Comparison of ENCODE assay signal across 8 mouse cellular contexts in the genomic region with DNA sequence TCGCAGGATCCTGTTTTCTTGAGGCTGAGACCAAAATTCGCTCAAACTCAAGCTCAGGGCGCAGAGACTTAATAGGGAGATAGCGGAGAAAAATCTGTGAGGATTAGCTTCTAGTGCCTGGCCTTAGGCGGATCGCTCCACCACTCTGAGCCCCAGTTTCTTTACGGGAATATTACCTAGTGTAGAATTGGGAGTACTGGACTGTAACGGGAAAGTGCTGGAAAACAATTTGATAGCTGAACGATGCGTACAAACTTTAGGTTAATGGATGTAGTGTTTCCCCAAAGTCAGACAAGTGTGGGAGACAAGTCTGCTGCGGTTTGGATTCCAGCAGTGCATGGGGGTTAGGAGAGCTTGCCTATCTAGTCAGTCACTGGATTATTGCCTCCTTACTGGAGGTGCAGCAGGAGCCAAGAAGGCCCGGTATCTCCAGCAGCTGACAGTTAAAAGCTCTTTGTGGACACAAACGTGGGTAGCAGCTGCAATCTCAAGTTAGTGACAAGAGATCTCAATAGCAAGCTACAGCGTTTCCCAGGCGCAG. TPM values are rescaled to one million over a fixed set of nuclear protein-coding genes. Genes with fewer than 3 reads are reported as not detected.
DNase-seq lines count a peak whose midpoint lies in the region; ATAC-seq and TF ChIP-seq lines count a peak whose summit lies in the region.

Gene Gpx7 (minus strand): TSS at position 101 of the 541 bp plus-strand sequence.

- peak within 1 kb of the TSS; percentile 66 for H3K9ac ChIP-seq in hindbrain, embryonic 12.5 days

- no peaks in the 10 kb centered on the region for H3K36me3 ChIP-seq in testis, adult 2 months (ENCODE audit: control insufficient read depth, insufficient read depth, low read length)
- no peaks in the 10 kb centered on the region for H3K36me3 ChIP-seq in hindbrain, embryonic 12.5 days

- H3K4me2 ChIP-seq in hindbrain, embryonic 12.5 days (replicated peaks), result peak within 1 kb of the TSS; percentile 70

- peak; percentile 27 for DNase-seq in adrenal gland, postnatal 10 days
- DNase-seq in adrenal gland, postnatal 36 days, result no peak
- DNase-seq in testis, postnatal 10 days (ENCODE audit: low spot score), result no peak
- DNase-seq in thymus, postnatal 0 days (ENCODE audit: low spot score), result no peak
- no peak for DNase-seq in yolk sac, embryonic 10.5 days (ENCODE audit: low spot score)

- H3K9me3 ChIP-seq in hindbrain, embryonic 12.5 days (replicated peaks), result no peaks in the 10 kb centered on the region

- TF ChIP-seq POLR2A in testis, adult 2 months (IDR thresholded peaks at IDR 0.05; ENCODE audit: control insufficient read depth, low read depth, low read length), result no peak

- TF ChIP-seq CTCF in testis, adult 2 months (IDR thresholded peaks at IDR 0.05; ENCODE audit: control insufficient read depth, insufficient read depth, insufficient replicate concordance, low read depth, low read length), result no peak

- H3K4me3 ChIP-seq in testis, adult 2 months (ENCODE audit: control insufficient read depth, low read depth, low read length), result peak within 1 kb of the TSS; percentile 85
- peak within 1 kb of the TSS; percentile 40 for H3K4me3 ChIP-seq in hindbrain, embryonic 12.5 days

- H3K27me3 ChIP-seq in testis, adult 2 months (ENCODE audit: control insufficient read depth, insufficient read depth, low read length), result no peaks in the 10 kb centered on the region
- no peaks in the 10 kb centered on the region for H3K27me3 ChIP-seq in hindbrain, embryonic 12.5 days

- peaks cover 10% of the 10 kb centered on the region for H3K4me1 ChIP-seq in testis, adult 2 months (ENCODE audit: control insufficient read depth, insufficient read depth, low read length)
- peaks cover 19% of the 10 kb centered on the region for H3K4me1 ChIP-seq in hindbrain, embryonic 12.5 days

- H3K27ac ChIP-seq in testis, adult 2 months (ENCODE audit: control insufficient read depth, insufficient read depth, low read depth, low read length), result peak within 1 kb of the TSS; percentile 37
- peak within 1 kb of the TSS; percentile 19; the same call in 1 of the 2 replicates for H3K27ac ChIP-seq in hindbrain, embryonic 12.5 days

- WGBS in hindbrain, embryonic 12.5 days, result 8% methylated on average over 15 of the region's 15 CpGs

- ATAC-seq in hindbrain, embryonic 12.5 days (ENCODE audit: low FRiP score), result peak; percentile 35; the same call in 1 of the 2 replicates
- ATAC-seq in megakaryocyte progenitor cell, adult 5-6 weeks (replicated peaks; ENCODE audit: poor library complexity), result 0 out of 2 replicates have a peak, but pooled peaks have one; percentile 14

RNA-seq across cellular contexts. Expression of gene Gpx7, which starts in this region (rescaled TPM):
- total RNA-seq in adrenal gland, postnatal 10 days (2021), result 10 to 100 TPM; 18.2 to 20.5 TPM
- total RNA-seq in adrenal gland, postnatal 36 days (2021), result 10 to 100 TPM in 1 of 2 experiments, 1 to 10 TPM in 1; 7.9 to 11.1 TPM
- 1.1 and 1.6 TPM in 2 replicates for polyA plus RNA-seq in testis, adult 2 months (2012; rRNA removed)
- 58.2 and 59.8 TPM in 2 replicates for polyA plus RNA-seq in hindbrain, embryonic 12.5 days (2016; fragmentation: Nextera tagmentation; extraction: Ambion mirVana)
- 0.46 and 0.79 TPM in 2 replicates for total RNA-seq in megakaryocyte progenitor cell, adult 5-6 weeks (2015)
- 0.50 and 0.95 TPM in 2 replicates for total RNA-seq in megakaryocyte progenitor cell, adult 5-6 weeks (2017)
- 7.1 and 7.3 TPM in 2 replicates for polyA plus RNA-seq in thymus, postnatal 0 days (2015; fragmentation: Nextera tagmentation; extraction: Ambion mirVana)

Comparison
In these comparisons a context has a peak if more than half of its experiments do, and no peak if none do; other contexts are left out.
1. RNA of gene Gpx7 (total RNA-seq): 18.2 to 20.5 TPM in adrenal gland, postnatal 10 days and 7.9 to 11.1 TPM in adrenal gland, postnatal 36 days; 0.46 to 0.95 TPM in megakaryocyte progenitor cell, adult 5-6 weeks; every median in the first group is over 4 times any median in the second.
2. Peak in ATAC-seq in megakaryocyte progenitor cell, adult 5-6 weeks; RNA of the gene not detected or under 1 TPM.